Mouse (Mus musculus): ENCODE measurements around the gene Slc7a10.

The Slc7a10 gene

GRCm38 (mm10) chr7:35185889-35186569 lies at the start of gene Slc7a10:
Gene Slc7a10, plus strand, starts transcription at chr7:35186385.
- no peak for DNase-seq (ENCODE audit: low spot score in 2 of 2)

GRCm38 (mm10) chr7:35137524-35137923 lies 48.7 kb upstream of the Slc7a10 start:
- no peak for DNase-seq (ENCODE audit: low spot score in 2 of 2)

- no peak for DNase-seq (ENCODE audit: low spot score in 2 of 2)
Observed at GRCm38 (mm10) chr7:35138481-35138880, 47.7 kb upstream of the Slc7a10 start.

GRCm38 (mm10) chr7:35139880-35140279 lies 46.3 kb upstream of the Slc7a10 start:
- no peak for DNase-seq (ENCODE audit: low spot score in 2 of 2)

GRCm38 (mm10) chr7:35141519-35141918 lies 44.7 kb upstream of the Slc7a10 start:
- no peak for DNase-seq (ENCODE audit: low spot score in 2 of 2)

- DNase-seq (ENCODE audit: low spot score in 2 of 2) = no peak
Observed at GRCm38 (mm10) chr7:35142522-35142921, 43.7 kb upstream of the Slc7a10 start.

GRCm38 (mm10) chr7:35143864-35144618 lies 42.1 kb upstream of the Slc7a10 start:
- no peak for DNase-seq (ENCODE audit: low spot score in 2 of 2)

GRCm38 (mm10) chr7:35145068-35145467 lies 41.1 kb upstream of the Slc7a10 start:
- no peak for DNase-seq (ENCODE audit: low spot score in 2 of 2)

- DNase-seq (ENCODE audit: low spot score in 2 of 2) = no peak
Observed at GRCm38 (mm10) chr7:35146269-35146668, 39.9 kb upstream of the Slc7a10 start.

GRCm38 (mm10) chr7:35149616-35150433 lies 36.4 kb upstream of the Slc7a10 start:
- no peak for DNase-seq (ENCODE audit: low spot score in 2 of 2)

GRCm38 (mm10) chr7:35150860-35151259 lies 35.3 kb upstream of the Slc7a10 start:
- DNase-seq (ENCODE audit: low spot score in 2 of 2) = no peak

- no peak for DNase-seq (ENCODE audit: low spot score in 2 of 2)
Observed at GRCm38 (mm10) chr7:35154449-35154848, 31.7 kb upstream of the Slc7a10 start.

GRCm38 (mm10) chr7:35156561-35157477 lies 29.4 kb upstream of the Slc7a10 start:
- no peak for DNase-seq (ENCODE audit: low spot score in 2 of 2)

GRCm38 (mm10) chr7:35157512-35157911 lies 28.7 kb upstream of the Slc7a10 start:
- DNase-seq (ENCODE audit: low spot score in 2 of 2) = no peak

- DNase-seq (ENCODE audit: low spot score in 2 of 2) = no peak
Observed at GRCm38 (mm10) chr7:35162443-35162842, 23.7 kb upstream of the Slc7a10 start.

- no peak for DNase-seq (ENCODE audit: low spot score in 2 of 2)
Observed at GRCm38 (mm10) chr7:35163600-35163999, 22.6 kb upstream of the Slc7a10 start.

- no peak for DNase-seq (ENCODE audit: low spot score in 2 of 2)
Observed at GRCm38 (mm10) chr7:35164131-35164530, 22.1 kb upstream of the Slc7a10 start.

GRCm38 (mm10) chr7:35166988-35167387 lies 19.2 kb upstream of the Slc7a10 start:
- no peak for DNase-seq (ENCODE audit: low spot score in 2 of 2)

GRCm38 (mm10) chr7:35167925-35168324 lies 18.3 kb upstream of the Slc7a10 start:
- DNase-seq (ENCODE audit: low spot score in 2 of 2) = no peak

GRCm38 (mm10) chr7:35169341-35169740 lies 16.8 kb upstream of the Slc7a10 start:
- peak; percentile 74 to 93 for DNase-seq (ENCODE audit: low spot score in 2 of 2)

GRCm38 (mm10) chr7:35171867-35172382 lies 14.3 kb upstream of the Slc7a10 start:
- DNase-seq (ENCODE audit: low spot score in 2 of 2) = peak in 1 of 2 experiments; percentile 57

All from frontal cortex, postnatal 14 days (tissue).